Mouse (Mus musculus) testis, postnatal 10 days (tissue): ENCODE data around the gene Alkal2.
A peak's percentile ranks its signal among the peaks of the same experiment; 100 is the strongest.

Experiments
- DNase-seq: peaks from one replicate; pipeline ENCODE4 v3.0.0; 2021; ENCODE audit warnings: low spot score

Alkal2 gene

GRCm38 (mm10) chr12:30883986-30884621, at the start of gene Alkal2:
Gene Alkal2 (plus strand): TSS chr12:30884322.
- no peak for DNase-seq

- DNase-seq = no peak
Measured at GRCm38 (mm10) chr12:30848521-30848920, 35.6 kb upstream of the Alkal2 start.

DNA sequence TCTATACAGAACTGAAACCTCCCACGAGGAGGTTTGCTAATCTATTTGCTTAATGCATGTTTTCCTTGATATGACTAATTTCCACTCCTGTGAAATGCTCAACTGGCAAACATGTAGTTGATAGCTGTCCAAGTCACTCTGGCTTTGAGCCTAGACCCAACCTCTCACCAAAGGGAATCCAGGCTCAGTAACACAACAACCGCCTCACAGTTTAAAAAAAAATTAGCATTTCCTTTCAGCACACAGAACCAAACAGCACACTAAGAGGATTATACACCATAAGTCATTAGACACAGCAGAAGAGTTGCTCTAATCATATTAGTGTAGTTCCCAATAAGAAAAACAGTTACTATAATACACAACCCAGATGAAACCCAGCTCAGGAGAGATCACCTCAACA, 33.2 kb upstream of the Alkal2 start:
- no peak for DNase-seq

GRCm38 (mm10) chr12:30851871-30852270, 32.3 kb upstream of the Alkal2 start:
- DNase-seq = no peak

GRCm38 (mm10) chr12:30855442-30856159, 28.5 kb upstream of the Alkal2 start:
- no peak for DNase-seq

- no peak for DNase-seq
Measured at GRCm38 (mm10) chr12:30856172-30856571, 27.9 kb upstream of the Alkal2 start.

- no peak for DNase-seq
Measured at GRCm38 (mm10) chr12:30864347-30864746, 19.8 kb upstream of the Alkal2 start.

DNA sequence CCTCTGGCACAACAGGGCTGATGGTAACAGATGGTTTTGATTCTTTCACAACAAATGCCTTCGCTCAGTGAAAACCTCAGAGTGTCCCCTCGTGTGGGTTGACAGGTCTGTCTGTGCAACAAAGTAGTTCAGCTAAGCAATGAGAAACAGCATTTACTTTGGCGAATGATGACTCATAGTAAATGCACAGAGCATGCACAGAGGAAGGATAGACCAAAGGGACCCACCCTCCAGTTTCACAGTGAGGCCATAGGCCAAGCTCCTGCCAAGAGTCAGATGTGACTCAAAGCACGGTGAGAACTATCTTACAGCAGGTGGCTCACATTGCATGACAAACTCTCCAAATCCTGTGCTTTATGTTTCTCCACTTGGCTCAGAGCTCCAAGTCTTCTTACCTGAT, 18.3 kb upstream of the Alkal2 start:
- no peak for DNase-seq

DNA sequence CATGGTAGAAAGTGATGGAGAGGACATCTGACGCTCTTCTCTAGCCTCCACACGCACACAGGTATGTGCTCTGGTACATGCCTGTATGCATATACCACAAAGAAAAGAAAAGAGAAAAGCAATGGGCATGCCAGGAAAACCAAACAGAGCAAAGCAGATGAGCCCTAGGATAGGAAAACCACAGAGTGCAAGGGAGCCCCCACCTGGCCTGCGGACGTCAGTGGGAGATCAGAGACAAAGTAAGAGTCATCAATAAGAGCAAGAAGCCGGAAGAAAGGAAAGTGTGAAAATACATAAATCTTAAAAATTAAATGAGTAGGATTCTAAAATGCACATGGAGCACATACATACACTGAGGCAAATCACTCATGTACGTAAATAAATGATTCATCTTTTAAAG, 4.7 kb upstream of the Alkal2 start:
- DNase-seq = no peak

DNA sequence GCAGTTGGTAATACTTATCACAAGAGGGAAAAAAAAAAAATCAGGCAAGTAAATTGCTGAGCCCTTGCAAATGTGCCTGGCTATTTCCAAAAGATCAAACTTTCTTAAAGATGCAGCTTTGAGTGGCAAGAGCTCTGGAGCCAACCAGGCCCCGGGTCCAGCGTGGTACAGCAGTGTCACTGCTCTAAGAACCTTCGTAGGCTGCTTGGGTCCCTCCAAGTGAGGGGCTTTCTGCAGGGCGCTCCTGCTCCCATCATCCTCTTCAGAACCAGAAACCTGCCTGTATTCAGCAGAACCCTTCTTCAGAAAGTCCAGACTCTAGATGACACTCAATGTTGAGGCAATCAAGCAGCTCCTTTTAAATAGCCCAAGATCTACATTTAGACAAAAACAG, 533 bp upstream of the Alkal2 start:
- DNase-seq = no peak

GRCm38 (mm10) chr12:30884622-30885230, 604 bp downstream of the Alkal2 start:
- DNase-seq = no peak

- DNase-seq = no peak
Measured at GRCm38 (mm10) chr12:30885891-30886290, 1.8 kb downstream of the Alkal2 start.

DNA sequence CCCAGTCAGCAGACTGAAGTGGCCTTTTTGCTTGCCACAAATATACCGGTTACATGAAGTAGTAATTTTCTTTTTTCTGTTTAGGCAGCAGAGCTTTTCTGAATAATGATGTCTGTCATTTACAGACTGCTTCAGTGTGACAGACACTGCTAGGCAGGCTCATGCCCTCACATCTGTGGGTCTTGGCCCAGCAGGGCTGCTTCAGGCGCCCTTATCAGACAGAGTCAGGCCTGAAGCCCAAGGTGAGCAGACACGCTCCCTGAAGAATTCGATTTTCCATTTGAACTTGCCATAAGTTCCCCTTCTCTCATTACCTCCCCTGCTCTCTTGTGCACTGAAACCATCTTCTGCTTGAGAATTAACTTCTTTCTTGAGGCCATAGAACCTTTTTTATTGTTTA, 3.9 kb downstream of the Alkal2 start:
- DNase-seq = no peak

DNA sequence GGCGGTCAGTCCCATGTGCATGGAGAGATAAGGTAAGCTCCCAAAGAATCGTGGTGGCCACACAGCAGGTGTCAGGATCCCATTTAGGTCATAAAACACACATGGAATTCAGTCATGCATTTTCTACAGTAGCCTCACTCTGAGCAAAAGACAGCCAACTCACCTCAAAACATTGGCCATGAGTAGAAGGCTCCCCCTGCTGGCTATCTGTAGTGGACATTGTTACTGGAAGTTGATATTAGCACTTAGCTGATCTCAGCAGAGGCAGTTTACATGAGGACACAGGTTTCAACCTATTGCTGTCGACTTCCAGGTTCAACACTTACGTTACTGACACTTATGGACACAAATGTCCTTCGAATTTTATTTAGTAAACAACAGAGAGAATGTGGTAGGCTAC, 5.9 kb downstream of the Alkal2 start:
- DNase-seq = peak; percentile 77

GRCm38 (mm10) chr12:30891438-30891837, 7.3 kb downstream of the Alkal2 start:
- DNase-seq = no peak

DNA sequence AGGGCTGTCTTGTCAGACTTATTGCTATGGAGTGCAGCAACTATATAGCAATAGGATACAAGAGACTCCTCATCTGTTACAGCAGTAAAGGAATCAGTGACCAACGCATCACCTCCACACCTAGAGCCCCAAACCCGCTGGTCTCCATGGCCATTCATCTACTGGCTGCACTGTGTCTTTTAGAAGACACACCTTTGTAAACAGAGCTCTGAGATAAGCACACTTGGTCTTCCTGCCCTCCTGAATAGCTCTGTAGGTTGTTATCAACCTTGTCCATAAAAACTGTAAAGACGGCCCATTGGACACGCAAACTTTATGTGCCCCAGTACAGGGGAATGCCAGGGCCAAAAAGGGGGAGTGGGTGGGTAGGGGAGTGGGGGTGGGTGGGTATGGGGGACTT, 12.9 kb downstream of the Alkal2 start:
- no peak for DNase-seq

DNA sequence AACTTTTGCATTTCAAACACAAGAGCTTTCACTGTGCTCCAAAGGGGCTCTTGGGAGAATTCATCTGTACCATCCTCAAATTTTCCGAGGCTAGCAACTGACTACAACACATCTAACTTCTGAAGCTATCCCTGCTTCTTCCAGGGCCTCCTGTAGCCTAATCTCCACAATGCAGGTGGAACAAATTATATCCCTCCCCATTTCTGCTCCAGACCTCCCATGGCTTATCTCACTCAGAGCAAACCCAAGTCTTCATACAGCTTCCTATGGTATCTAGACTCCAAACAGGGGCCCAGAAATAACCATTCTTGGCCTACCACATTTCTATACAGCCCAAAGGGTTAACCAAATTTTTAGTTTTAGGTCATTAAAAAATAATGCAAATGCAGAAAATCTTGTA, 24.5 kb downstream of the Alkal2 start:
- no peak for DNase-seq

GRCm38 (mm10) chr12:30909881-30910280, 25.8 kb downstream of the Alkal2 start:
- no peak for DNase-seq

GRCm38 (mm10) chr12:30910860-30911259, 26.7 kb downstream of the Alkal2 start:
- DNase-seq = no peak

DNA sequence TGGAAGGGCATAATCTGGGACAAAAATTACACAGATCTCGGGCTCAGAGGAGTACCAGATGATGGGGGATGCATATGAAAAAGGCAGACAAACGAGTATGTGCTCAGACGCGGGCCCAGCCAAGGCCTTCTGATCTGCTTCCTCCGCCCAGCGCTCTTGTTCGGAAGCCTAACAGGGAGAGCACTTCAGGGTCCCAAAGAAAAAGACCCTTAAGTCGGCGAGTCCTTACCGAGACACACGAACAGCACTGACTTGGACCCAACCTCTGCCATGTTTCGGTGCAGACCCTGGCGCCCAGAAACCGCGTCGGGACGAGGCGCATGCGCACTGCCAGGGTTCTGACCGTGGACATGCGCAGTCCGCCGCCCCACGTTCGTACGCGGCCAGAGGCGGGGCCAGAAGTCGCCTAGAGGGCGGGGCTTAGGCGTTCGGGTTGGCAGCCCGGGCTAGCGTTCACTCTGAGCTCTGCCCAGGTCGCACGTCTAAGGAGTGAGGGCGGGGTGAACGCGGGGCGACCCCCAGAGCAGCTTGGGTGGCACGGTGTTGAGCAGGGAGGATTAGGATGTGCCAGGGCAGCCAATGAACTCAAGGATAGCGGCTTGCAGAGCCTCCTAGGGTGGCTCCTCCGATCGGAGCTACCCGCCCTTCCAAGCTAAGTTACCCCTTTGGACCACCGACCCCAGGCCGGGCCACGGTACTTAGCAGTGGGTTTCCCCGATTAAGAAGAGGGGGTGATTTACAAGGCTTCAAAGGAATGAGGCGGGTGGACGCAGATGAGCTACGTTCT, 27.3 kb downstream of the Alkal2 start, which contains the start of the genes Acp1 and Sh3yl1:
Gene Acp1, minus strand, starts transcription at position 329 of the 787 bp plus-strand sequence.
Gene Sh3yl1, plus strand, starts transcription at position 408 of the 787 bp plus-strand sequence.
- peak; percentile 99 for DNase-seq

DNA sequence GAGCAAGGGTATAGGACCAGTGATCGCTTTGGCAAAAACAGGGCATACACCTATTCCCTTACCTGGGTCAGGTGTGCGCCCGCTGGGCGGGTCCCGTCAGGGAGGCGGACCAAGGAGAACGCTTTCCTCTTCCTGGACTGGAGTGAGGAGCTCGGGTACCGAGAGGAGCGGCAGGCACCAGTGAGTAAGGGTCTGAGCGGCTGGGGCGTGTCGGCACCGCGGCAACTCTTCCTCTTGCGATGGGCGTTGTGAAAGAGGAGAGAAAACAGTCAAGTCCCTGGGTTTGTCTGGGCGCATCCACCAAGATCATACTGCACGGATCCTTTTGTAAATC, 27.9 kb downstream of the Alkal2 start:
- peak; percentile 57 for DNase-seq

DNA sequence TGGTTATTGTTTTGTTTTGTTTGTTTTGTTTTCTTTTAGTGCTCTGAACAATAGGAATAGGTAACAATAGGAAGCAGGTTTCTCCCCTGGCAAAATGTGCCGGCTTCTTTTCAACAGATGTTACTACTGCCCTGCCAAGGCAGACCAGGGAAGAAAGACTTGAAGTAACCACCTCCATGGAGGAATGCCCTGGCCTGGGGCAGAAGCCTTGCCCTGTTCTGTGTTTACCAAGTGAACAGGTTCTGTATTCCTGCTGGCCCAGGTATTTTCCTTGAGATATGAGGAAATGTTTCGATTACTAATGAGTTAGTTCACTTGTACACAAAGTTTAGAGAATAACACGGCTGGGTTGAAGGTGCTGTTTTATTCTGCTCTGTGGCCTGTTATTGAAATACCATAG, 28.7 kb downstream of the Alkal2 start:
- DNase-seq = no peak

DNA sequence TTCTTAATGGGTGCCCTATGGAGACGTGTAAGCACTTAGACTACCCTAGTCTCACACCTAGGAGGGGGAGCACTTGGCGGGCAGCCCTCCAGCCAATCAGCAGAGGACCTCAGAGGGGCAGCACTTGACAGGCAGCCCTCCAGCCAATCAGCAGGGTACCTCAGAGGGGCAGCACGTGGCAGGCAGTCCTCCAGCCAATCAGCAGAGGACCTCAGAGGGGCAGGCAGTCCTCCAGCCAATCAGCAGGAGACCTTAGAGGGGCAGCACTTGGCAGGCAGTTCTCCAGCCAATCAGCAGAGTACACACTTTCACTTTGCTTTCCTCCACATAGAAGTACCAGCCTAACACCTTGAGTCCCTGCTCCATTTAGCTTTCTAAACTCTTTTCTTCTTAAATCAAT, 38.3 kb downstream of the Alkal2 start:
- DNase-seq = no peak
